Mouse (Mus musculus): Measurements from ENCODE around the gene Sars. TPM values are rescaled to one million over a fixed set of nuclear protein-coding genes. Genes with fewer than 3 reads are reported as not detected.

The Sars gene
- polyA plus RNA-seq, 1 experiment from 2014 or later, result 99.5 TPM

GRCm38 (mm10) chr3:108411026-108411753, 33.8 kb downstream of the Sars start:
- H3K9ac ChIP-seq (ENCODE audit: low read depth, low read length), result no peak overlapping the region
- peaks cover 7% of the 10 kb centered on the region; the same call in 1 of the 2 replicates for H3K4me1 ChIP-seq (replicated peaks; ENCODE audit: control insufficient read depth, insufficient read depth, low read length)
- no peaks in the 10 kb centered on the region for H3K9me3 ChIP-seq (ENCODE audit: control insufficient read depth)
- H3K36me3 ChIP-seq (ENCODE audit: control insufficient read depth, insufficient read depth), result no peaks in the 10 kb centered on the region
- no peak for ATAC-seq
- no peak for TF ChIP-seq CTCF (IDR thresholded peaks at IDR 0.05; ENCODE audit: low read depth)
- no peak overlapping the region for H3K27ac ChIP-seq (ENCODE audit: low read depth, low read length)
- H3K4me2 ChIP-seq (replicated peaks; ENCODE audit: low read depth), result no peak overlapping the region
- no peaks in the 10 kb centered on the region; the same call in 1 of the 2 replicates for H3K27me3 ChIP-seq (replicated peaks; ENCODE audit: control insufficient read depth, insufficient read depth, low read length)
- no peak overlapping the region for H3K4me3 ChIP-seq (ENCODE audit: low read depth, low read length)
- 57% methylated on average over 5 of the region's 5 CpGs for WGBS

GRCm38 (mm10) chr3:108410359-108410714, 34.7 kb downstream of the Sars start:
- H3K4me1 ChIP-seq (replicated peaks; ENCODE audit: control insufficient read depth, insufficient read depth, low read length), result peaks cover 3% of the 10 kb centered on the region; the same call in 1 of the 2 replicates

GRCm38 (mm10) chr3:108409656-108410358, 35.2 kb downstream of the Sars start:
- Histone ChIP-seq H3K4me3 (ENCODE audit: low read depth, low read length) (no peak overlapping the region), H3K9me3 (ENCODE audit: control insufficient read depth) (no peaks in the 10 kb centered on the region), H3K4me2 (replicated peaks; ENCODE audit: low read depth) (no peak overlapping the region), H3K27me3 (replicated peaks; ENCODE audit: control insufficient read depth, insufficient read depth, low read length) (no peaks in the 10 kb centered on the region; the same call in 1 of the 2 replicates), H3K27ac (ENCODE audit: low read depth, low read length) (no peak overlapping the region), H3K36me3 (ENCODE audit: control insufficient read depth, insufficient read depth) (no peaks in the 10 kb centered on the region), H3K9ac (ENCODE audit: low read depth, low read length) (no peak overlapping the region), H3K4me1 (replicated peaks; ENCODE audit: control insufficient read depth, insufficient read depth, low read length) (no peaks in the 10 kb centered on the region)
- ATAC-seq, result no peak
- TF ChIP-seq CTCF (IDR thresholded peaks at IDR 0.05; ENCODE audit: low read depth), result no peak
- WGBS, result 67% methylated on average over 8 of the region's 8 CpGs

More at GRCm38 (mm10) chr3:108410359-108410714, 34.7 kb downstream of the Sars start:
- no peak for ATAC-seq
- Histone ChIP-seq H3K4me2 (replicated peaks; ENCODE audit: low read depth) (no peak overlapping the region), H3K27ac (ENCODE audit: low read depth, low read length) (no peak overlapping the region), H3K4me3 (ENCODE audit: low read depth, low read length) (no peak overlapping the region), H3K9me3 (ENCODE audit: control insufficient read depth) (no peaks in the 10 kb centered on the region), H3K27me3 (replicated peaks; ENCODE audit: control insufficient read depth, insufficient read depth, low read length) (no peaks in the 10 kb centered on the region; the same call in 1 of the 2 replicates), H3K9ac (ENCODE audit: low read depth, low read length) (no peak overlapping the region), H3K36me3 (ENCODE audit: control insufficient read depth, insufficient read depth) (no peaks in the 10 kb centered on the region)
- WGBS, result 37% methylated on average over 5 of the region's 5 CpGs
- TF ChIP-seq CTCF (IDR thresholded peaks at IDR 0.05; ENCODE audit: low read depth), result no peak

GRCm38 (mm10) chr3:108408517-108409008, 36.4 kb downstream of the Sars start:
- no peak overlapping the region for H3K4me2 ChIP-seq (replicated peaks; ENCODE audit: low read depth)
- no peaks in the 10 kb centered on the region for H3K9me3 ChIP-seq (ENCODE audit: control insufficient read depth)
- no peak for ATAC-seq
- TF ChIP-seq CTCF (IDR thresholded peaks at IDR 0.05; ENCODE audit: low read depth), result no peak
- no peak overlapping the region for H3K9ac ChIP-seq (ENCODE audit: low read depth, low read length)
- no peak overlapping the region for H3K4me3 ChIP-seq (ENCODE audit: low read depth, low read length)
- no peaks in the 10 kb centered on the region for H3K27me3 ChIP-seq (replicated peaks; ENCODE audit: control insufficient read depth, insufficient read depth, low read length)
- no peaks in the 10 kb centered on the region for H3K36me3 ChIP-seq (ENCODE audit: control insufficient read depth, insufficient read depth)
- 90% methylated on average over 8 of the region's 8 CpGs for WGBS
- no peaks in the 10 kb centered on the region for H3K4me1 ChIP-seq (replicated peaks; ENCODE audit: control insufficient read depth, insufficient read depth, low read length)
- H3K27ac ChIP-seq (ENCODE audit: low read depth, low read length), result no peak overlapping the region

- H3K4me2 ChIP-seq (replicated peaks; ENCODE audit: low read depth), result no peak overlapping the region
- 90% methylated on average over 24 of the region's 24 CpGs for WGBS
- no peak overlapping the region for H3K9ac ChIP-seq (ENCODE audit: low read depth, low read length)
- TF ChIP-seq CTCF (IDR thresholded peaks at IDR 0.05; ENCODE audit: low read depth), result no peak
- no peaks in the 10 kb centered on the region for H3K27me3 ChIP-seq (replicated peaks; ENCODE audit: control insufficient read depth, insufficient read depth, low read length)
- H3K27ac ChIP-seq (ENCODE audit: low read depth, low read length), result no peak overlapping the region
- no peak for ATAC-seq
- no peaks in the 10 kb centered on the region for H3K36me3 ChIP-seq (ENCODE audit: control insufficient read depth, insufficient read depth)
- no peak overlapping the region for H3K4me3 ChIP-seq (ENCODE audit: low read depth, low read length)
- no peaks in the 10 kb centered on the region for H3K4me1 ChIP-seq (replicated peaks; ENCODE audit: control insufficient read depth, insufficient read depth, low read length)
- H3K9me3 ChIP-seq (ENCODE audit: control insufficient read depth), result no peaks in the 10 kb centered on the region
Measured at GRCm38 (mm10) chr3:108406306-108406885, 38.6 kb downstream of the Sars start.

Measured in intestine, postnatal 0 days (tissue).